Mouse (Mus musculus) neural tube, embryonic 11.5 days (tissue): ENCODE measurements at regions not wholly inside any gene's neighbourhood (a gene's known extent, or its start where the extent isn't known, plus 50 kb on each side); places are given as distances from the start of the nearest gene placed in this dataset.

Source experiments
- ATAC-seq: fragments of 200-750 bp; cut with Nextera tagmentation; 2 replicates; pipeline ENCODE4 v1.8.0; 2017; ENCODE audit warnings: moderate number of reproducible peaks, mild to moderate bottlenecking, moderate TSS enrichment, moderate library complexity; ENCODE audit not compliant: insufficient read depth, low FRiP score, low TSS enrichment
- DNase-seq: peaks from one replicate; pipeline ENCODE4 v3.0.0-alpha.2; 2015; ENCODE audit warnings: low spot score
- H3K27ac ChIP-seq: fragments of 300-500 bp; sonication (generic); 2 replicates; pipeline ENCODE4 v1.5.1; 2014; ENCODE audit warnings: low read depth, mild to moderate bottlenecking, low read length
- H3K27me3 ChIP-seq: fragments of 300-500 bp; sonication (generic); 2 replicates; pipeline ENCODE4 v1.6.1; 2014; ENCODE audit warnings: mild to moderate bottlenecking, low read length, mixed read lengths; ENCODE audit not compliant: control insufficient read depth, insufficient read depth
- H3K36me3 ChIP-seq: fragments of 300-500 bp; sonication (generic); 2 replicates; pipeline ENCODE4 v1.6.1; 2014; ENCODE audit warnings: mild to moderate bottlenecking, low read length, moderate library complexity, mixed read lengths; ENCODE audit not compliant: control insufficient read depth, insufficient read depth
- H3K4me1 ChIP-seq: fragments of 300-500 bp; sonication (generic); 2 replicates; pipeline ENCODE4 v1.6.1; 2014; ENCODE audit warnings: low read length, mixed read lengths; ENCODE audit not compliant: control insufficient read depth, insufficient read depth
- H3K4me2 ChIP-seq: fragments of 300-500 bp; sonication (generic); 2 replicates; pipeline ENCODE4 v1.6.1; 2014; ENCODE audit warnings: low read depth, mild to moderate bottlenecking, moderate library complexity
- H3K4me3 ChIP-seq: fragments of 300-500 bp; sonication (generic); 2 replicates; pipeline ENCODE4 v1.5.1; 2014; ENCODE audit warnings: low read depth, low read length
- H3K9ac ChIP-seq: fragments of 300-500 bp; sonication (generic); 2 replicates; pipeline ENCODE4 v1.6.1; 2014; ENCODE audit warnings: mild to moderate bottlenecking, low read length
- H3K9me3 ChIP-seq: fragments of 300-500 bp; sonication (generic); 2 replicates; pipeline ENCODE4 v1.6.1; 2016; ENCODE audit warnings: low read length; ENCODE audit not compliant: control insufficient read depth
- WGBS: fragments of 180-500 bp; shearing (Covaris S2); extraction: QIAGEN DNeasy Blood & Tissue Kit; methylation state at CpG from one replicate; pipeline ENCODE4 v1.1.7; 2014; 5-methylcytosine and 5-hydroxymethylcytosine counted together

DNA sequence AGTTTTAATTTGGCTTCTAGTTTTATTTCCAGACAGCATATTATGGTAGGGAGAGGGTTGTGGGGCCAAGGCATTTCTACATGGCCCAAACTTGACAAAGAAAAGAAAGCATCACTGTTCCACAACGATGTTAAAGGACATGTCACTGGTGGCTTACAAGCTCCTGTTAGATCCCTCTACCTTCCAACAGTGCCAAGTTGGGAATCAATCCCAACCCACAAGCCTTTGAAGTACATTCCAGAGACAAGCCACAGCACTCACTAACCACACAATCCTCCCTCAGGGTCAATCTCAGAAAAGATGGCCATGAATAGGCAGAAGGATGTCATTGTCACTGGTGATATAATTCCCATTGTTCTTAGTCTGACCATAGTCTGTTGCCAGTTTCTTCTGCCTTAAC lies 213.4 kb downstream of the Ube2cbp start:
- no peak overlapping the region for H3K27ac ChIP-seq
- no peak overlapping the region for H3K9ac ChIP-seq
- 87% methylated on average over 1 of the region's 1 CpGs for WGBS
- H3K36me3 ChIP-seq, result no peaks in the 10 kb centered on the region
- H3K9me3 ChIP-seq, result no peaks in the 10 kb centered on the region
- H3K27me3 ChIP-seq, result no peaks in the 10 kb centered on the region
- H3K4me1 ChIP-seq, result no peaks in the 10 kb centered on the region
- ATAC-seq (no peak), DNase-seq (no peak)
- no peak overlapping the region for H3K4me2 ChIP-seq
- no peak overlapping the region for H3K4me3 ChIP-seq
